Mouse (Mus musculus): ENCODE data around the gene Fam71b. TPM values are rescaled to one million over a fixed set of nuclear protein-coding genes. Genes with fewer than 3 reads are reported as not detected.

Fam71b gene
- polyA plus RNA-seq (2021; fragmentation: Nextera tagmentation): not detected in 2 replicates
- long read RNA-seq, experiment 1: 0 reads
- long read RNA-seq, experiment 2: 0 reads

DNA sequence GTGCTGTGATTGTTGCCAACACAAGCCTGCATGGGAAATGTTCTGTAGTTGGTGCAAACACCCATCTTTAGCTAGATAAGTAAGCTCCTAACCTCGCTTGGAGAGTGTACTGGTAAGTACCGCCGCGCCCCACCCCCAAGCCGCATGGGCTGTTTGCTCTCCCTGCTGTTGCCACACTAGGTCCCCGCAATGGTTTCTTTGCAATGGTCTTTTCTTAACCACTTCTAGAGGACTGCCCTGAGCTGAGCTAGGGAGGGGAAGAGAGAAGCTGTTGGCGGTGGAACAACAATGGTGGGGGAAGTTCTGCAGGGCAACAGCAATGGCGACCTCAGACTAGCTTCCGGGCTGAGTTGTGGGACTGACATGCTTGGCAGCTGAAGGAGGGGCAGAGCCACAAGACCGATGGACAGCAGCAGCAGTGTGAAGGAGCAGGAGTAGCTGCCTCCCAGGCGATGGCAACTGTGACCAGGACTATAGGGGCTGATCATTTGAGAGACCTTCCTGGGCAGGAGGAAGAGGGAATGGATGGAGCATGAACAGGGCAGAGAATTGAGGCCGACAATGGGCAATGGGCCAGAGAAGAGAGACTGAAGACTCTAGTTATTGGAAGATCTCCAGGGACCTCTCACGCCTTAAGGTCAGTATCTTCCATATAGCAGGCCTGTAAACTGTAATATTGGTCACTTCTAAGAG is at the start of gene Fam71b:
Gene Fam71b, plus strand, starts transcription at position 393 of the 693 bp plus-strand sequence.

GRCm38 (mm10) chr11:46389336-46390117 is 6.8 kb upstream of the Fam71b start, which contains the start of gene Itk:
Gene Itk, minus strand, starts transcription at chr11:46389515.

GRCm38 (mm10) chr11:46436760-46437458 is 40.5 kb downstream of the Fam71b start, which contains the start of gene Med7:
Gene Med7, plus strand, starts transcription at chr11:46436925.

DNA sequence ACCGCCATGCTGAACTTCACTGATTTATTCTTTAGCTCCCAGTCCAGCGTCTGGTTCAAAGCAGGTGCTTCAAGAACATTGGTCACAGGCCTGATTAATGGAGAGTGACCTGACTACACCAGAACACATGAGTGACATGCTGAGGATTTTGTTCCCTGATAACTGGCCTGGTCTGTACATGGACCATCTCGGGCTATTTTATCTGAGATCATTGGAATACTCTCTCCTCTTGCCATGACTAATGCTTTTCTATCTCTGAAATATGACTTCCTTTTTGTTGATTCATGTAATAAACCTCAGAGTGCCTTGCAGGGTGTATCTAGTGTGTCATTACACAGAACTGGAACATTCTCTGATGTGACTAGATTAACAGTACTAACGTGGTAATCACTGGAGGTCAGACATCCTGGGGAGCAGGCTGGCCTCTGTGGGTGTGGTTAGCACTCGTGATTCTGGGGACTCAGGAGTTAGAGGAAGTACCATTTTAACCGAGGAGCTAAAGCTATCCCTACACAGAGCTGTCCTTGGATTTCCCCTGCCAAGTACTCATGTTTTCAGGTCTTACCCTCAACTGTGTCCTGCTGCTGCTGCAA is 58.2 kb downstream of the Fam71b start, which contains the start of gene Havcr2:
Gene Havcr2, plus strand, starts transcription at position 483 of the 593 bp plus-strand sequence.

Other genes starting within 250 kb of the Fam71b start
- 3.0 and 3.5 TPM in 2 replicates for gene Nipal4, start 230.1 kb upstream of the Fam71b start, polyA plus RNA-seq (2021; fragmentation: Nextera tagmentation)
- gene Fndc9, start 161.0 kb upstream of the Fam71b start, polyA plus RNA-seq (2021; fragmentation: Nextera tagmentation): 3.1 and 4.0 TPM in 2 replicates
- gene Cyfip2, start 83.7 kb upstream of the Fam71b start, polyA plus RNA-seq (2021; fragmentation: Nextera tagmentation): 202 and 227 TPM in 2 replicates
- gene Itk, start 7.0 kb upstream of the Fam71b start, polyA plus RNA-seq (2021; fragmentation: Nextera tagmentation): 0.10 and 0.21 TPM in 2 replicates
- 36.1 and 39.2 TPM in 2 replicates for gene Med7, start 40.4 kb downstream of the Fam71b start, polyA plus RNA-seq (2021; fragmentation: Nextera tagmentation)
- gene Havcr2, start 58.4 kb downstream of the Fam71b start, polyA plus RNA-seq (2021; fragmentation: Nextera tagmentation): 1.4 TPM in 2 replicates
- not detected in 2 replicates for gene Gm12169, start 127.7 kb downstream of the Fam71b start, polyA plus RNA-seq (2021; fragmentation: Nextera tagmentation)
- gene BC053393, start 175.0 kb downstream of the Fam71b start, polyA plus RNA-seq (2021; fragmentation: Nextera tagmentation): 0.06 TPM in 1 of 2 replicates, not detected in the other
- gene Dppa1, start 232.7 kb downstream of the Fam71b start, polyA plus RNA-seq (2021; fragmentation: Nextera tagmentation): not detected in 2 replicates

Data from layer of hippocampus, adult 6 months (tissue).